Mouse (Mus musculus): Measurements from ENCODE around the gene Dnajb13.

The Dnajb13 gene

GRCm38 (mm10) chr7:100514573-100514972 is at the start of gene Dnajb13:
Dnajb13 (minus strand) TSS chr7:100514960.
- DNase-seq (ENCODE audit: low spot score in 2 of 2) = no peak

- DNase-seq (ENCODE audit: low spot score in 2 of 2) = no peak
Measured at GRCm38 (mm10) chr7:100561861-100562587, 47.3 kb upstream of the Dnajb13 start.

- no peak for DNase-seq (ENCODE audit: low spot score in 2 of 2)
Measured at GRCm38 (mm10) chr7:100559331-100559730, 44.6 kb upstream of the Dnajb13 start.

GRCm38 (mm10) chr7:100557241-100557640 is 42.5 kb upstream of the Dnajb13 start:
- DNase-seq (ENCODE audit: low spot score in 2 of 2) = no peak

GRCm38 (mm10) chr7:100555431-100555951 is 40.7 kb upstream of the Dnajb13 start:
- peak; percentile 42 to 57 for DNase-seq (ENCODE audit: low spot score in 2 of 2)

GRCm38 (mm10) chr7:100554939-100555338 is 40.2 kb upstream of the Dnajb13 start:
- DNase-seq (ENCODE audit: low spot score in 2 of 2) = no peak

- peak; percentile 35 to 58 for DNase-seq (ENCODE audit: low spot score in 2 of 2)
Measured at GRCm38 (mm10) chr7:100550338-100551007, 35.7 kb upstream of the Dnajb13 start.

GRCm38 (mm10) chr7:100549796-100550195 is 35.0 kb upstream of the Dnajb13 start:
- DNase-seq (ENCODE audit: low spot score in 2 of 2) = no peak

- DNase-seq (ENCODE audit: low spot score in 2 of 2) = no peak
Measured at GRCm38 (mm10) chr7:100547631-100548030, 32.9 kb upstream of the Dnajb13 start.

GRCm38 (mm10) chr7:100544437-100544836 is 29.7 kb upstream of the Dnajb13 start:
- no peak for DNase-seq (ENCODE audit: low spot score in 2 of 2)

- no peak for DNase-seq (ENCODE audit: low spot score in 2 of 2)
Measured at GRCm38 (mm10) chr7:100539516-100539915, 24.8 kb upstream of the Dnajb13 start.

- DNase-seq (ENCODE audit: low spot score in 2 of 2) = no peak
Measured at GRCm38 (mm10) chr7:100537519-100537902, 22.8 kb upstream of the Dnajb13 start.

- DNase-seq (ENCODE audit: low spot score in 2 of 2) = peak; percentile 82 to 87
Measured at GRCm38 (mm10) chr7:100536804-100537518, 22.2 kb upstream of the Dnajb13 start, which contains the start of gene Coa4. Coa4 (plus strand) TSS chr7:100537071.

- DNase-seq (ENCODE audit: low spot score in 2 of 2) = no peak
Measured at GRCm38 (mm10) chr7:100535831-100536230, 21.1 kb upstream of the Dnajb13 start.

GRCm38 (mm10) chr7:100534216-100534615 is 19.5 kb upstream of the Dnajb13 start:
- DNase-seq (ENCODE audit: low spot score in 2 of 2) = no peak

- DNase-seq (ENCODE audit: low spot score in 2 of 2) = no peak
Measured at GRCm38 (mm10) chr7:100533503-100533902, 18.7 kb upstream of the Dnajb13 start.

GRCm38 (mm10) chr7:100530766-100531165 is 16.0 kb upstream of the Dnajb13 start:
- DNase-seq (ENCODE audit: low spot score in 2 of 2) = no peak

- DNase-seq (ENCODE audit: low spot score in 2 of 2) = no peak
Measured at GRCm38 (mm10) chr7:100524669-100525068, 9.9 kb upstream of the Dnajb13 start.

- no peak for DNase-seq (ENCODE audit: low spot score in 2 of 2)
Measured at GRCm38 (mm10) chr7:100522222-100522621, 7.5 kb upstream of the Dnajb13 start.

GRCm38 (mm10) chr7:100520663-100521285 is 6.0 kb upstream of the Dnajb13 start:
- DNase-seq (ENCODE audit: low spot score in 2 of 2) = peak; percentile 43 to 44

GRCm38 (mm10) chr7:100520204-100520603 is 5.4 kb upstream of the Dnajb13 start:
- no peak for DNase-seq (ENCODE audit: low spot score in 2 of 2)

- DNase-seq (ENCODE audit: low spot score in 2 of 2) = no peak
Measured at GRCm38 (mm10) chr7:100511602-100512001, 3.2 kb downstream of the Dnajb13 start.
